Mouse (Mus musculus) MN1 (cell line): ENCODE measurements around the gene Tctex1d2.
A peak's percentile ranks its signal among the peaks of the same experiment; 100 is the strongest.
"Not testable (repeated sequence)": the region's sequence is repeated elsewhere in the genome, so short reads cannot be mapped to it uniquely, and the experiment has no call there.

ENCODE experiments used
- DNase-seq: peaks from one replicate; pipeline ENCODE4 v3.0.0-alpha.2; 2016; ENCODE audit warnings: low spot score

Gene Tctex1d2

GRCm38 (mm10) chr16:32431926-32432325 lies 12.4 kb downstream of the Tctex1d2 start:
- no peak for DNase-seq

- DNase-seq = no peak
These were observed 13.6 kb downstream of the Tctex1d2 start for GRCm38 (mm10) chr16:32433138-32433537.

GRCm38 (mm10) chr16:32434066-32434465 lies 14.6 kb downstream of the Tctex1d2 start:
- DNase-seq = no peak

GRCm38 (mm10) chr16:32434691-32435090 lies 15.2 kb downstream of the Tctex1d2 start:
- DNase-seq = no peak

- DNase-seq = no peak
These were observed 17.2 kb downstream of the Tctex1d2 start for GRCm38 (mm10) chr16:32436657-32437056.

DNA sequence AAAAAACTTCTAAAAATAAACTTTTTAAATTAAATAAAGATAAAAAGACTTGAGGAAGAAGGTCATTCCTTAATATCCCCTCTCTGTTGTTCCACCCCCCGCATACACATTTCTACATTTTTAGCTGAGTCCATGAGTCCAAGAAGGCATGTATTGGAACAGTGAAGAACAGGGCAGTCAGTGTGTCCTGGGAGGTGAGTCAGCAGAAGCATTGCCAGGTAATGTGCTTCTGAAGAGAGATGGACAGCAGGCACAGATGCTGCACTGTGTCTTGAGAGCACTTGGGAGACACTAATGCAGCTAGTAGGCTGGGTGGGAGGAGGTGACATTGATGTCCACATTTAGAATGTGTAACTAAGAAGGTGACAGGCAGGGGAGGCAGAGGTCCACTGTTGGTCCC lies 17.8 kb downstream of the Tctex1d2 start:
- no peak for DNase-seq

DNA sequence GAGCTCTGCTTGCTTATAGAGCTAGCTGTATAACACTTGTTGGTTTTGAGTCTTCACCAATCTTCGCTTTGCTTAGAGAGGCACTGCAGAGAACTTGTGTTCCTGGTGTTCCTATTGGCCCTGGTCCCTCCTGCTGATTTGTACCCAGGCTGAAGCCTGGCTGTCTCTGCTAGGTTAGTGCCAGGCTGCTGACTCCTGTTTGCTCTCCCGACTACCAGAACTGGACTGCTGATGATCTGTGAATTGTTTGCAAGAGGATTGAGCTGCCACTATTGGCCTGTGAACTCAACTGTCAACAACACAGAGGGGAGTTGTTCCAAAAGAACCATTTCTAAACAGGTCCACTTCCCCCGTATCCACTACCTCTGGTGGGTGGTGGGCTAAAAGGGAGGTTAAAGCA lies 21.9 kb downstream of the Tctex1d2 start:
- no peak for DNase-seq

- DNase-seq = not testable (repeated sequence)
These were observed 25.1 kb downstream of the Tctex1d2 start for GRCm38 (mm10) chr16:32444615-32445014.

DNA sequence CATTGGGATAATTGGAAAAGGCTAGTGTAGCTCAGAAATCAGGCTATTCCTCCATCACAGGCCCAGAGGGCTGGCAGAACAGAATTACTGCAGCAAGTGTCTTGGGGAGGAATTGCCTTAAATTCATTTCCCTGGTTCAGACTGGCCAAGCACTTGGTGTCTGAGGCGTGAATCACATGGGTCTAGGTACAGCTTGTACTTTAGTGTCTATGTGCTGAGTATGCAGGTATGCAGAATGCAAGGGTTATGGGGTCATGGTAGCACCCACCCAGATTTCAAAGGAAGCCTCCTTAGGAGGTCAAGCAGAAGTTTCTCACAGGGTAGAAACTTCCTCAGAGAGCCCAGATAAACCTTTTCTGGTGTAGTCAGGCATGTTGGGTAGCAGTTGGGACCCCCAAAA lies 26.1 kb downstream of the Tctex1d2 start:
- no peak for DNase-seq

GRCm38 (mm10) chr16:32446563-32447138 lies 27.1 kb downstream of the Tctex1d2 start:
- no peak for DNase-seq

GRCm38 (mm10) chr16:32449665-32450064 lies 30.2 kb downstream of the Tctex1d2 start:
- no peak for DNase-seq

GRCm38 (mm10) chr16:32450133-32450532 lies 30.6 kb downstream of the Tctex1d2 start:
- DNase-seq = no peak

- no peak for DNase-seq
These were observed 33.6 kb downstream of the Tctex1d2 start for GRCm38 (mm10) chr16:32453102-32453501.

DNA sequence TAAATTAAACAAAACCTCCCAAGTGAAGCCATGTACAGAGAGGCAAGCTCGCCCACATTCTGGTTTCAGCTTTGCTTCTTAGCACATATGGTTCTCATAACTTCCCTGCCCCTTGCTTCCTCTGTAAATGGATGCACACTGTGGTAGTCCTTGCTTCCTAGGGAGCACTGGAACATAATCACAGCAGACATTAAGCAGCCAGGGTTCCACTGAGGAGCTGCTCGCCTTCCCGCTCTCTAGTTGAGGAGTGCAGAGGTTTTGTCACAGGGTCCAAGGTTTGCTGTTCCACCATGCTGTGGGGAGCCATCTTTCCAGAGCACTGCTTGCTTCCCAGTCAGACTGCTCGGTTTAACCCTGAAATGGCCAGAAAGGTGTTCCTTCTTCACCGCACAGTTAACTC lies 35.1 kb downstream of the Tctex1d2 start:
- no peak for DNase-seq

DNA sequence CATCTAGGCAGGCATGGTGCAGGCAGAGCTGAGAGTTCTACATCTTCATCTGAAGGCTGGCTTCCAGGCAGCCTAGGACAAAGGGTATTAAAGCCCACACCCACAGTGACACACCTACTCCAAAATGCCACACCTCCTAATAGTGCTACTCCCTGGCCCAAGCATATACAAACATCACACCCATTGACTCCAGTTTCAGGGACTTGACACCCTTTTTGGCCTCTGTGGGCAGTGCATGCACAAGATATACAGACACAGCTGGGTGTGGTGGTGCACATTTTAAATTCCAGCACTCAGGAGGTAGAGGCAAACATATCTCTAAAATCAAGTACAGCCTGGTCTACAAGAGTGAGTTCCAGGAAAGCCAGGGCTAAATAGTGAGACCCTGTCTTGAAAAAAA lies 36.6 kb downstream of the Tctex1d2 start:
- no peak for DNase-seq

- DNase-seq = no peak
These were observed 37.3 kb downstream of the Tctex1d2 start for GRCm38 (mm10) chr16:32456761-32457160.

DNA sequence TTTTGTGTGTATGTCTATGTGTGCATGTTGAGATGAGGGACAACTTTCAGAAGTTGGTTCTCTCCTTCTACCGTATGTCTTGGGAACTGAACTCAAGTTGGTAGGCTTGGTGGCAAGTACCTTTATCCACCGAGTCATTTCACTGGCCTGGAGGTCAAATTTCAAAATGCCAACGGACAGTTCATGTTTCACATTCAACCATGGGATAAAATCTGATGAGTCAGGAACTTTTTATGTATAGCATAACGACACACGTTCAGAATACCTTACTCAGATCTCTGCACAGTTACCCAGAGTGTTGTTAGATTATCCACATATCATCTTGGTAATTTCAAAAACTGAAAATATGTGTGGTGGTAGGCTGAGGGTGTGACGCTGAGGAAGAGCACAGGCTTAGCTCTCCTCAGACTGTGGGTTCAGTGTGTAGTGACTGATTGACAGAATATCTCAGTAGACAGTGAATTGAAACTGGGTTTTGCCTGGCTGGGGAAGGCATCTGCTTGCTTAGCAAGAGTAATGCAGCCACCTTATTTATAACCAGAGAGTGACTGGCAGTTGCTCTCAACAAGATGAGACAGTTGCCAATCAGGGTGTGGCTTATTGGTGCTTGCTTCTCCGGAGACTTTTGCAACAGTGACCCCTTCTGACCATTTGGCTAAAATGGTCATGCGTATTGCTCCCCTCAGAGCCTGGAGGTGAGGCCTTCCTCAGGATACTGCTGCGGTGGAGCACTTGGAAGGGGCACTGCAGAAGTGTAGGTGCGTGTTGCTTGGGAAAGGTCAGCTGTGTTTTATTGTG lies 38.3 kb downstream of the Tctex1d2 start:
- DNase-seq = peak; percentile 73

- DNase-seq = no peak
These were observed 41.0 kb downstream of the Tctex1d2 start for GRCm38 (mm10) chr16:32460518-32460917.

DNA sequence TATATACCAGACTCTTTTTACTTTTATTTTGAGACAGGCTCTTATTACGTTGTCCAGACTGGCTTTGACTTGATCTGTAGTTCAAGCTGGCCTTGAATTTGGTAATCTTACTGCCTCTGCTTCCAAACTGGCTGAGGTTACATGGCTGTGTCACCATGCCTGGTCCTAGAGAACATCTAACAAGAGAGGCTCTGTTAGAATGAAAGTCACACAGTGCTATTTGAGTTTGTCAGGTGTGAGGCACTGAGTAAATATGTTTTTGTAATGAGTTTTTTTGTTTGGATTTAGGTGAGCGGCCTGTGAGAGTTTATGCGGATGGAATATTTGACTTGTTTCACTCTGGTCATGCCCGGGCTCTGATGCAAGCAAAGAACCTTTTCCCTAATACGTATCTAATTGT lies 42.2 kb downstream of the Tctex1d2 start:
- DNase-seq = no peak

GRCm38 (mm10) chr16:32462950-32463349 lies 43.4 kb downstream of the Tctex1d2 start:
- DNase-seq = no peak

- no peak for DNase-seq
These were observed 43.9 kb downstream of the Tctex1d2 start for GRCm38 (mm10) chr16:32463426-32463825.

- DNase-seq = peak; percentile 34
These were observed 45.4 kb downstream of the Tctex1d2 start for GRCm38 (mm10) chr16:32464908-32465307.

- no peak for DNase-seq
These were observed 49.0 kb downstream of the Tctex1d2 start for GRCm38 (mm10) chr16:32468488-32468887.
